Mouse (Mus musculus) urinary bladder, postnatal 36 days (tissue): ENCODE data around the gene C2cd2l.
"Not testable (repeated sequence)": the region's sequence is repeated elsewhere in the genome, so short reads cannot be mapped to it uniquely, and the experiment has no call there.

ENCODE experiments used
- DNase-seq, 2 experiments: peaks; one replicate each; pipeline ENCODE4 v3.0.0; 2022; ENCODE audit warnings: low spot score in 2 of 2, mixed read lengths in 1 of 2

Gene C2cd2l

DNA sequence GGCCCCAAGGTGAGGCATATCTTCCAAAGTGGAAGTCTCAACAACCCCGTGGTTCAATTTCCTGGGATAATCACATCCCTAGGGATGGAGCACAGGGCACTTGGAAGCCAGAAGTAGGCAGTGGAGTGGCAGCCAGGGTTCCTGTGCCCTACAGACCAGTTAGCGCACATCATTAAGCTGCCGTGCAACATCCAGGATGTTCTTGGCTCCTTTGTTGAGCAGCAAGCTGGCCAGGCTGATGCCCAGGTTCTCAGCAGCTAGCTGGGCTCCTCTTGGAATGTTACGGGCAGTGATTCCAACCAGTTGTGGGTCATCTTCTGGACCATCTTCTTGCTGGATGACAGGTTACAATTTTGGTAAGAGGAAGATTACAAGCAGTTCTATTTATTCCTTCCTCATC, 16.4 kb upstream of the C2cd2l start:
- not testable (repeated sequence) for DNase-seq

DNA sequence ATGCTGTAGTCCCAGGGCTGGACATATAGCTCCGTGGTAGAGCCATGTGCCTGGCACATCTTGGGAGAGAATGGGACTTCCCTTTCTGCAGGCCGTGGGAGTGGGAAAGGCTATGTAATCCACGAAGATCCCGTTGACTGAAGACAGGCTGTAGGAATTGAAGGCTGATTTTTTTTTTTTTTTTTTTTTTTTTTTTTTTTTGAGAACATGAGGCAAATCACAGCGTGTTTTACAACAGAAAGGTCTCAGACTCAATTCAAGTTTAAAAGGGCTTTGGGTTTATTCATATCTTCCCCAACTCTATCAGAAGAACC, 16.0 kb upstream of the C2cd2l start:
- DNase-seq: no peak

DNA sequence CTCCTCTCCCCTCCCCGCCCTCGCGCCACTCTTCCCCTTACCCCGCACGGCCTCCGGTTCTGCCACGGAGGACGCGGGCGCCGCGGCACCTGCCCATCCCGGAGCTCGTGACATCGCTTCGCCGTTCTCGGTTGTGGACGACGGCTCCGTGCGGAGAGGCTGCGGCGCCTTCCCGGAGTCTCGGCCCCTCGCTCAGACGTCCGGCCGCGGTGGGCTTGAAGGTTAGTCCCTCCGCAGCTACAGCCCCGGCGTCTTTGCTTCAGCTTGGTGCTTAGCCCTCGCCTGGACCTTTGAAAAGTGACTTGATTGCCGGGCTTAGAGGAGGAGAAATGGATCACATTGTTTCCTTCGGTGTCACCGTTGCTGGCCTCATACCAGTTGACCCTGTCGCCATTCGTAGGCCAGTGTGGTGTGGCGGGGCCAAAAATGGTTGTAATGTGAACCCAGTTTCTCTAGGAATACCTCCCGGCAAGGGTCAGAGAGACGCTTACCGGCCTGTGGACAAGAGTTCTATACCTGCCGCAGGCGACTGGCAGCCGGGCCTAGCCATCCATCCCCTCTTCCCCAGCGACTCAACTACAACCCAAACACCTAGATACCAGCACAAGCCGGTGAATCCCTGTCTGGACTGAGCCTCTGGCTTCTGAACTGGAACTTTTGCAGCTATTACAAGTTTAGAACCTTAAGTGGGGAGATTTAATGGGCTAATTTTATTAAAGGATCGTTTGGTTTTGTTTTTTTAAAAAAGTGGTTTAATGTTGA, 15.4 kb upstream of the C2cd2l start:
- peak in 1 of 2 experiments; percentile 35 for DNase-seq

DNA sequence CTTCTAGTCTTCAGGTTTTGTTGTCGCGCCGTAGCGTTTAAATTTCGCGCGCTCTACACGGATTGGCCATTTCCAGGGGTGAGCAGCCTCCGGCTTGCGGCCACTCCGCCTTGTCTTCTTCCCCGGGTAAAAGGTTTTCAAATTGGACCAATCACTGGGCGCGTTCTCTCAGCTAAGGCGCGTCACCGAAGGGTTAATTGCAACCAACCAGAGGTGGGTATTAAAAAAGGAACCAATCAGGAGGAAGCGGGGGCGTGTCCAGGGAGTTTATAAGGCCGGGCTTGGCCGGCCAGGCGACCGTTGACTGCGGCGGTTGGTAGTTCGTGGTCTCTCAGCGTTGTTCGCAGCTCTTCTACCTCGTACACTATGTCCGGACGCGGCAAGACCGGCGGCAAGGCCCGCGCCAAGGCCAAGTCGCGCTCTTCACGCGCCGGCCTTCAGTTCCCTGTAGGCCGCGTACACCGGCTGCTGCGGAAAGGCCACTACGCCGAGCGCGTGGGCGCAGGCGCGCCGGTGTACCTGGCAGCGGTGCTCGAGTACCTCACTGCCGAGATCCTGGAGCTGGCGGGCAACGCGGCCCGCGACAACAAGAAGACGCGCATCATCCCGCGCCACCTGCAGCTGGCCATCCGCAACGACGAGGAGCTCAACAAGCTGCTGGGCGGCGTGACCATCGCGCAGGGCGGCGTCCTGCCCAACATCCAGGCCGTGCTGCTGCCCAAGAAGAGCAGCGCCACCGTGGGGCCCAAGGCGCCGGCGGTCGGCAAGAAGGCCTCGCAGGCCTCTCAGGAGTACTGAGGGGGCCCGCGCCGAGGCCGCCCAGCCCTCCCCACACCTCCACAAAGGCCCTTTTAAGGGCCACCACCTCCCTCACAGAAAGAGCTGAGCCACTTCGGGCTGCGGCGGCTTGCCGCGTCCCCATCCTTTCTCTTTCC, 14.6 kb upstream of the C2cd2l start, which contains the start of gene H2afx:
Gene H2afx (plus strand): TSS at position 299 of the 935 bp plus-strand sequence.
- DNase-seq: peak; percentile 98

DNA sequence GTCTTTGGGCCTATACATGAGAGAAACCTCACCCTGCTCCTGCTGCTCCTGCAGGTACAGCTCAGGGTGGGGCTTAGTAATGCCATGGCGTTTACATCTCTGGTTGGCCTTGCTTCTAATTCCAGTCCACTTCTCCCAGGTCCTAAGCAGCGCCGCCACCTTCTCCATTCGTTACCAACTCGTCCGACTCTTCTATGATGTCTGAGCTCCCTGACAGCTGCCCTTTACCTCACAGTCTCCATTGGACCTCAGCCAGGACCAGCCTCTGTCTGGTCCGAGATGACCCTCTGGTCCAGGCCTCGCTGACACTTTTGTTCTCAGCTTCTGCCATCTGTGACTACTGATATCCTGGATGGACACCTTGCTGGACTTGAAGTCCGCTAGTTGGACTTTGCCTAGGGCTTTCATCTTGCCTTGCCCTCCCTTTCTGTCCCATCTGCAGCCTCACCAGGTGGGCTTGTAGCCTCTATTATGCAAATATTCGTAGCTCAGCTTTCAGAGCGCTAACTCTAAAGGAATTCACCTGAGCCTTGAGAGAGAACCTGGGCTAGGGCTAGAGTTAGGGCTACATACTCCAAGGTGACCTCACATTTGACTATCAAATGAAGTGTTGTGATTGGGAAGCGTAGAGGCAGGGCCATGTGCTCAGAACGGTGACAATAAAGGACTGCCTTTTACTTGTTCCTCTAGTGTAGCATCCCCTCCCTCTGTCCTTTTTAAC, 13.0 kb upstream of the C2cd2l start:
- DNase-seq: no peak

DNA sequence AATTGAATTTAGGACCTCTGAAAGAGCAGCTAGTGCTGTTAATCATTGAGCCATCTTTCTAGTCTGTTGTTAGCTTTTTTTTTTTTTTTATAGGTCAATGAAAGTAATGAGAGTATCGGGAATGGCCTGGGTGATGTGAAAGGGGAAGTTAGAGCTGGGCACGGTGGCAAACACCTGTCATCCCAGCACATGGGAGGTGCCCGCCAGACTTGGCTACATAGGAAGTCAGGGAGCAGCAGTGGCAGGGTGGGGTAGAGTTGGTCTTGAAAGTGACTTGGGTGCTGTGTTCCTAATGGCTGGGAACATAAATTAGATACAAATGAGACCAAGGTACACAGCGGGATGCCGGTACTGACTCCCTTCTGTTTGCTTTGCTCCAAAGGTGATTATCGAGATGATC, 10.7 kb upstream of the C2cd2l start:
- no peak for DNase-seq

DNA sequence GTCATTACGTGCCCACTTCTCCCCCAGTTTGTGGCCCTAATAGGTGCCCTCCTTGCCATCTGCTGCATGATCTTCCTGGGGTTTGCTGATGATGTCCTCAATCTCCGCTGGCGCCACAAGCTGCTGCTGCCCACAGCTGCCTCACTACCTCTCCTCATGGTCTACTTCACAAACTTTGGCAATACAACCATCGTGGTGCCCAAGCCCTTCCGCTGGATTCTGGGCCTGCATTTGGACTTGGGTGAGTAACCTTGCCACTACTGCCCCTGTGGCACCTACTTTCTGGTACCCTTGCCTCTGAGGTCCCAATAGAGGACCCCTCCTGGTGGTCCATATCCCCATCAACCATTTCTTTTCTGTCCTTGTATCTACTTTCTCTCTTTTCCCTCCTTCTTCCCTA, 7.8 kb upstream of the C2cd2l start:
- no peak for DNase-seq

DNA sequence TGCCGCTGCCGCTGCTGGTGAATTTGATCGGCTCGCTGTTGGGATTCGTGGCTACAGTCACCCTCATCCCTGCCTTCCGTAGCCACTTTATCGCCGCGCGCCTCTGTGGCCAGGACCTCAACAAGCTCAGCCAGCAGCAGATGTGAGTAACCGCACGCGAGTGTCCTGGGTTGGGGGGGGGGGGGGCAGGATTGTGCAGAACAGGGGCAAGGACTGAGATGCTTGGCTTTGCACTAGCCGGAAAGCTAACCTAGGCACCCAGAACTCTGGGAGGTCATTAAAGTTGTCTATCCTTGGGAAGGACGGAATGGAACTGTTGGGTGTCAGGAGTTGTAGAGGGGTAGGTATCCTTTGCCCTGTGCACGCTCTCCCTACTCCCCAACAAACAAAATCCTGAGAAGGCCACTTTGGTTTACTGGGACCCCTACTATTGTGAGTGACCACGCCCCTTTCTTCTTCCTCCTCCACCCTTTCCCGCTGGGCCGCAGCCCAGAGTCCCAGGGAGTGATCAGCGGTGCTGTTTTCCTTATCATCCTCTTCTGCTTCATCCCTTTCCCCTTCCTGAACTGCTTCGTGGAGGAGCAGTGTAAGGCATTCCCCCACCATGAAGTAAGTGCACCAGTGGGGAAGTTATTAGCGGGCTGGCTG, 7.1 kb upstream of the C2cd2l start:
- DNase-seq: no peak

DNA sequence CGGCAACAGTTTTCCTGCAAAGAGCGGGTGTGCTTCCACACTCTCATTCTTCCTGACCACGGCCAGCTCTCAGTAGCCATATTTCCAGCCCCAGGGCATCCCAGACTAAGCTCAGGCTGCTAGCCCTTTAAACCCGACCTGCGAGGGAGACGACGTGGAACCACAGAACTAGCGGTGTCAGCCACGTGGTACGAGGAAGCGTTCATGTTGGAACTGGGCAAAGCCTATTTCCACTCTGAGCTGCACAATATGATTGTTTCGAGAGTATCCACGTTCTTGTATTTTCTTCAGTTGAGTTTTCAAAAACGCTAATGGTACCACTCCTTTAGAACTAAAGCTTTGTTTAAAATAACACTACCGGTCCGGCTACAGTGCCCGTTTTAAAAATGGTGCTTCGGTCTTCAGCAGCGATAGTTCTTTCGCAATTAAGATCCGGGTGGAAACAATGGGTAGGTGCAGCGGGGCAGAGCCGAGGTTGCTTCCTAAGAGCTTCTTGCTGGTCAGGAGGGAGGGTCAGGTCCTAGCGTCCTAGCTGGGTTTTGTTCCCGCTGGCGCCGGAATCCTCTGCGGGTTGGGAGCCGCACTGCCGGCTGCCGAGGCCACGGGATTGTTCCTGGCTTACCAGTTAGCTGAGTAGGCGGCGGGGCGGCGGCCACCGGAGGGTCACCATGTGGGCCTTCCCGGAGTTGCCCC, 6.4 kb upstream of the C2cd2l start:
- peak; percentile 74 to 83 for DNase-seq

DNA sequence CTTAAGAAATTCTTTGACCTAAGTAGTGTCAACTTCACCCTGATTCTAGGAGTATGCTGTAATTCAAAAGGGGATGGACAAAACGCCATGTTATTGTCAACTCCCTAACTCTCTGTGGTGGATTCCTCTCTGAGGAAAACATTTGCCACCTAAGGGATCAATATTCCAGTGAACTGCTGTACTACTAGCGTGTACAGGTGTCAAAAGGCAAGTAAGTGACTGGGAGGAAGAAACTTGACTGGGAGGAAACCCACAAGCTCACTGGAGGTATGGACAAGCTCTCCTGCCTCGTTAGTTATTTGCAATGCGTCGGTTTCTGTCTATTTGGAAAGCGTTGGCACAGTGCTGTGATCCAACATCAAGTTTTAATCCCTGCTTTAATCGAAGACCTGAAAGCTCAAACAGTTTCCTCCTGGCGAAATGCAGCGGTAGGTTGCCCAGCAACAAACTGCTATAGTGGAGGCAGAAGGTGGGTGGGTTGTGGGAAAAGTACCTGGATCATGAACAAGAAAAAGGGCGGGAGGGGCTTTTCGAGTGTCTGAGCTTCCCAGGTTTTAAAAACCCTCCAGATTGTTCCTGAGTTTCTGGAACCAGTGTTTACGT, 5.8 kb upstream of the C2cd2l start, which contains the start of gene Dpagt1:
Gene Dpagt1 (plus strand): TSS at position 252 of the 603 bp plus-strand sequence.
- DNase-seq: no peak

DNA sequence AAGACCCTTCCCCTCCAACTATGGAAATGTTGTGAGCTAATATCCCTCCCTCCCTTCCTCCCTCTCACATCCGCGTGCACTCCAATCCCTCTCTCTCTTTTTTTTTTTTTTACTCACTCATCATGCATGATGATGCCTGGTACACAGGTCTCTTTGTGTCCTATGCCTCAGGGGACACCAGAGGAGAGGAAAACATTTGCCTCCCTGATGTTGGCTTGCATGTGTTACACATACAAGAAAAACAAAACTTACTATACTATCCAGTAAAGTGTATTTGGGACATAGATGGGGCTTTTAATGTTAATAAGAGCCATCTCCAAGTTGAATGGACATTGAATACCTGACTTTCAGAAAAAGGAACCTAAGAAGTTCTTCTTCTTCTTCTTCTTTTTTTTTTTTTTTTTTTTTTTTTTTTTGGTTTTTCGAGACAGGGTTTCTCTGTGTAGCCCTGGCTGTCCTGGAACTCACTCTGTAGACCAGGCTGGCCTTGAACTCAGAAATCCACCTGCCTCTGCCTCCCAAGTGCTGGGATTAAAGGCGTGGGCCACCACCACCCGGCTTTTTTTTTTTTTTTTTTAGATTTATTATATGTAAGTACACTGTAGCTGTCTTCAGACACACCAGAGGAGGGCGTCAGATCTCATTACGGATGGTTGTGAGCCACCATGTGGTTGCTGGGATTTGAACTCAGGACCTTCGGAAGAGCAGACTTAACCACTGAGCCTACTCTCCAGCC, 5.1 kb upstream of the C2cd2l start:
- DNase-seq: not testable (repeated sequence)

DNA sequence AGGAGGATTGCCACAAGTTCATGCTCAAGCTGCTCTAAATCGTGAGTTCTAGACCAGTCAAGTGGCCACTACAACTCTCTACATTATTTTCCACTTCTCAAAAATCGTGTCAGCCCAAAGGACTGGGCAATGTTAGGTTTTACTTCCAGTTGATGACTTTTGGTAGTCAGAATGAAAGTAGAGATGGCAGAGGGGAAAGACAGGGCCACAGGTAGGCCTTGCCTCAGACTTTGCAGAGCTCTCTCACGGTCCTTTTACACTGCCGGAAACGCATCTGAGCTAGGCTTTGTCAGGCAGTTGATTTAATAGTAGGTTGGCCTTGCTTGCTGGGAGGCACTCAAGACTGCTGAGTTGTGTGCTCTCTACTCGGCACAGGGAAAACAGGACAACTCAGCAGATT, 4.1 kb upstream of the C2cd2l start:
- DNase-seq: no peak

DNA sequence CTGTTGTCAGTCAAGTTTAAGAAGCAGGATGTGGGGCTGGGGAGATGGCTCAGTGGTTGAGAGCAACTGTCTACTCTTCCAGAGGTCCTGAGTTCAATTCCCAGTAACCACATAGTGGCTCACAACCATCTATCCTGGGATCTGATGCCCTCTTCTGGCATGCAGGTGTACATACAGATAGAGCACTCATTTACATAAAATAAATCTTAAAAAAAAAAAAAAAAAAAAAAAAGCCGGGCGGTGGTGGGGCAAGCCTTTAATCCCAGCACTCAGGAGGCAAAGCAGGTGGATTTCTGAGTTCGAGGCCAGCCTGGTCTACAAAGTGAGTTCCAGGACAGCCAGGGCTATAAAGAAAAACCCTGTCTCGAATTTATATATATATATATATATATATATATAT, 3.6 kb upstream of the C2cd2l start:
- not testable (repeated sequence) for DNase-seq

DNA sequence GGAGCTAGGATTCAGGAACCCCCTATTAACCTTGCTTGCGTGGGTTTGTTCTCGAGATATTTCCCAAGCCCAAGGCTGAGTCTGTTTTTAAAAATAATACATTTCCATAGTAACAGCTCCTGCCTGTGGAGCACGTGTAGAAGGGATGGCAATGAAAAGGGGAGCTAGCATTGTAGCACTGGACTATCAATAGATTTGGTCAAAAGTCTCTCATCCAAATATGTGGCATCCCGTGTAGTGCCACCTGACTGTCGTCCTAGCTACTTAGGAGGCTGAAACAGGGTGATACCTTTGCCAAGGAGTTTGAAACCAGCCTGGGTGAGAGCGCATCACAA, 681 bp upstream of the C2cd2l start:
- no peak for DNase-seq

DNA sequence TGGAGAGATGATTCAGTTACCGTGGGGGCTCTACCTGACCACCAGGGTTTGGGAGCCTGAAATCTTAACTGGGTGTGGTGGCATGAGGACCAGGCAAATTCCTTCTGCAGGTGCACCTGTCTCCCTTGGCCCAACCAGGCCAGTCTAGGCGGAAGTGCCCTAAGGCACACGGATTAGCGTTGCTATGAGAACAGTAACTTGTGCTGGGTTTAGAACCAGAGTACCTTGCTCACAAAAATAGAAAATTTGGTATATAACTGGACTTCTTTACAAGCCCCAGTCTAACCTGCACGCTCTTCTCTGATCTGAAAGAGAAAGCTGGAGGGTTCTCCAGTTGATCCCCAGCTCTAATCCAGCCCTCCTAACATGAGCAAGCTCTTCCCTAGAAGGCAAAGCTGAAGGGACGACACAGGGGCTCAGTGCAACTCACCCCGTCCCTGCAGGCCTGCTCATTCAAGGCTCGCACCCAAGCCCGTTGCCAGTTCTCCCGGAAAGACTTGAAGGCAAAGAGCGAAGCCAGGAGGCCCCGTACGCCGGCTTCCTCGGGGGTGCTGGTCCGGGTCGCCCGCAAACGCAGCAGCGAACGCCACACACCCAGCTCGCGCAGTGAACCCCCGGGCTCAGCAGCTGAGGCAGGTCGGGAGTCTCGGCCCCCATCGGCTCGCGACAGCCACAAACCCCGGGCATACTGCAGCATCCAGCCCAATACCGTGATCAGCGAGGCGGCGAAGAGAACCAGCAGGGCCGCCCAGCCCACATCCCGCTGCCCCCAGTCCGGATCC, 789 bp downstream of the C2cd2l start:
- DNase-seq: peak; percentile 6 to 29

DNA sequence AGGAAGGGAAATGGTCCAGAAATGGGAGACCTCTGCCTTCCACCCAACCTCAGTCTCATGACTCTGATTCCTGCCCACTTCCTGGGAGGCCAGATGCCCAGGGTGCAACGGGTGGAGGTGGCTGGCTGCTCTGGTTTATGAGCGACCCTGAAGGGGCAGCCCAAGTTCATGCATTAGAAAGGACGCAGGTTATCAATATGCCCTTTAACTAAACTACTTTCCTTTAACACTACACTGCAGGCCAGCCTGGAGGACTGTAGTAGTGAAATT, 1.3 kb downstream of the C2cd2l start:
- DNase-seq: no peak

DNA sequence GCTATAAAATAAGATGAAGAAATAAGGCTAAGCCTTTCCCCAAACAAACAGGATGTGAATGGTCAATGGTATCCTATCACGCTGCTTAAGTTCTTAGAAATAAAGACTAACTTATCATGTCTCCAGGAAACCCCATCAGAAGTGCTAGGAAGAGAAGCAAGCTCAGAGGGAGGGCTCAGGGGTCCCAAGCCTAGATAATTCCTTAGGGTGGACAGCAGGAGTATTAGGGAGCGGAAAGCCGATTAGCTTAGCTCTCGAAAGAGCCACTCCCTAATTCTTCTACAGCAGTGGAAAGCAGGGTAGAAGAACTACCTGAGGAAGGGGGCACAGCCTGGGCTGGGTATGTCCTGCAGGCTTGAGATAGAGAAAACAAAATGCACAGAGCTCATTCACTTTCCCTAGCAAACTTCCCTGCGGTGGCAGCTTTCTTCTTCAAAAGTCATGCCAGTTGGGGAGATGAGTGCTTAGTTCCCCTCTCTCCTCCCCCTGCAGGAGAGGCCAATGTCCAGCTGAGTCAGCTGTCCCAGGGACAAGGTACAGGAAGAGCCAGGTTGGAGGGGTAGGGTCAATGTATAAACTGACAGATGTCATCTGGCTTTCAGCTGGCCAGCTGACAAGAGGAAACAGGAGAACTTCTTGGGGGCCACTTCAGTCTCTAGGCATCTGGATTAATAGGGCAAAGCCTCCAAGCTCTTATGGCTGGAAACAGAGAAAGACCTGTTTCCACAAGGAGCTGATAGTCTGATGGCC, 1.8 kb downstream of the C2cd2l start:
- DNase-seq: no peak

DNA sequence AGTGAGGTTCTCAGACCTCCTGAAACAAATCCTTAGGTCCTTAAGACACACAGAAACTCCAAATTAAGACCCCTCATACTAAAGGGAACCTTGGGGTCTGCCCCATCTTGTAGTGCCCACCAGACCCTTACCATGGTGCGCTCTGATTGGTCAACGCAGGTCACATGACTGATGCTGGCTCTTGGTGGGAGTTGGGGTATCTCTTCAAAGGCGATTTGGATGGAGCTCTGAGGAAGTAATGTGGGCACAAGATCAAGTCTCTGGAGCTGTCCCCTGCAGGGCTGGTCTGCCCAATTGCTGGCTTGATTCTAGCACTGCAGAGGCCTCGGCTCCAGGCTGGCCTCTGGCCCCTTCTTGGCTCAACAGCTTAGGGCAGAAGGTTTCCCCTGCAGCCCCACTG, 2.6 kb downstream of the C2cd2l start:
- no peak for DNase-seq

DNA sequence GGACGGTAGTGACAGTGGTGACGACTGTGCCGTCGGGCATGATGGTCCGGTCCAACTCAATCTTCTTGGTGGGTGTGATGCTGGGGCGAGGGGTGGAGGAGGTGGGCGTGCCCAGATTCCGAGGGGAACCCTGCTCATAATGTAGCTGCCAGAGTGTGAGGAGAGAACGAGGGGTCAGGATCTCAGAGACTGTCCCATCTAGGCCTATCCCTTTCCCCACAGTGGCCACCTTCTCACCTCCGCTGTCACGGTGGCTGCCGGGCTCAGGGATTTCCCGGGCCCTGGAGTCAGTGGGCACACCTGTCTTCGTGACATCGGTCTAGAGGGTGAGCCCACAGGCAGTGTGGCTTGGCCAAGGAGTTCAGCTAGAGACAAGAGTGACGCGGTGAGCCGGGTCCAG, 5.2 kb downstream of the C2cd2l start:
- DNase-seq: no peak
